Mouse (Mus musculus) myocyte (in vitro differentiated cells): ENCODE measurements around the gene Fam241a. TPM values are rescaled to one million over a fixed set of nuclear protein-coding genes. Genes with fewer than 3 reads are reported as not detected.
A peak's percentile ranks its signal among the peaks of the same experiment; 100 is the strongest.

ENCODE experiments used
- H3K27me3 ChIP-seq: one replicate; pipeline ENCODE4 v1.6.1; 2011; ENCODE audit not compliant: control insufficient read depth, insufficient read depth, insufficient read length
- H3K36me3 ChIP-seq: one replicate; pipeline ENCODE4 v1.6.1; 2011; ENCODE audit not compliant: control insufficient read depth, insufficient read depth
- H3K4me2 ChIP-seq: one replicate; pipeline ENCODE4 v1.6.1; 2011; ENCODE audit warnings: low read depth, control low read depth
- H3K4me3 ChIP-seq: one replicate; pipeline ENCODE4 v1.5.1; 2011; ENCODE audit warnings: mild to moderate bottlenecking, control low read depth, moderate library complexity
- H3K79me2 ChIP-seq: one replicate; pipeline ENCODE4 v1.6.1; 2011; ENCODE audit not compliant: control insufficient read depth, insufficient read depth
- H3ac ChIP-seq: one replicate; pipeline ENCODE4 v1.6.1; 2011; ENCODE audit not compliant: control insufficient read depth, insufficient read length
- CEBPB ChIP-seq: IDR thresholded peaks from 2 replicates; pipeline ENCODE4 v1.6.1; 2011; ENCODE audit warnings: mild to moderate bottlenecking, moderate library complexity; ENCODE audit not compliant: poor library complexity, insufficient read depth, severe bottlenecking
- E2F4 ChIP-seq: IDR thresholded peaks from one replicate; pipeline ENCODE4 v1.6.1; 2011; ENCODE audit warnings: mild to moderate bottlenecking, control low read depth, moderate library complexity; ENCODE audit not compliant: insufficient read depth
- MAX ChIP-seq: IDR thresholded peaks from one replicate; pipeline ENCODE4 v1.6.1; 2011; ENCODE audit warnings: low read depth, mild to moderate bottlenecking, control low read depth
- MYOD1 ChIP-seq, 3 experiments: IDR thresholded peaks; one replicate each; pipeline ENCODE4 v1.6.1; 2011; ENCODE audit warnings: control low read depth in 2 of 3, low read depth in 2 of 3, mild to moderate bottlenecking in 2 of 3, moderate library complexity in 1 of 3; ENCODE audit not compliant: insufficient read length in 2 of 3, control insufficient read depth in 1 of 3
- MYOG ChIP-seq, 3 experiments: IDR thresholded peaks; one replicate each; pipeline ENCODE4 v1.6.1; 2011; ENCODE audit warnings: control low read depth in 2 of 3, low read depth in 2 of 3, mild to moderate bottlenecking in 2 of 3; ENCODE audit not compliant: insufficient read length in 2 of 3, control insufficient read depth in 1 of 3, insufficient read depth in 1 of 3
- POLR2A ChIP-seq: IDR thresholded peaks from one replicate; pipeline ENCODE4 v1.6.1; 2011; ENCODE audit warnings: low read depth, mild to moderate bottlenecking, control low read depth, moderate library complexity; ENCODE audit not compliant: insufficient read length
- POLR2AphosphoS2 ChIP-seq: IDR thresholded peaks from one replicate; pipeline ENCODE4 v1.6.1; 2011; ENCODE audit warnings: low read depth, control low read depth; ENCODE audit not compliant: insufficient read length
- REST ChIP-seq: IDR thresholded peaks from one replicate; pipeline ENCODE4 v1.6.1; 2011; ENCODE audit warnings: mild to moderate bottlenecking, control low read depth, moderate library complexity; ENCODE audit not compliant: insufficient read depth, insufficient read length
- SRF ChIP-seq: IDR thresholded peaks from one replicate; pipeline ENCODE4 v1.6.1; 2011; ENCODE audit warnings: low read depth; ENCODE audit not compliant: control insufficient read depth, insufficient read length
- TCF12 ChIP-seq: IDR thresholded peaks from one replicate; pipeline ENCODE4 v1.6.1; 2011; ENCODE audit warnings: mild to moderate bottlenecking, control low read depth; ENCODE audit not compliant: poor library complexity, insufficient read depth, severe bottlenecking
- TCF3 ChIP-seq: IDR thresholded peaks from one replicate; pipeline ENCODE4 v1.6.1; 2011; ENCODE audit warnings: low read depth, control low read depth; ENCODE audit not compliant: insufficient read length
- USF1 ChIP-seq: IDR thresholded peaks from one replicate; pipeline ENCODE4 v1.6.1; 2011; ENCODE audit warnings: low read depth, mild to moderate bottlenecking, control low read depth, moderate library complexity
- polyA plus RNA-seq: library from polyadenylated mRNA; unstranded; fragments of >200 nt; fragmentation: generic; extraction: Trizol; gene quantifications from one replicate; pipeline ENCODE4 v1.2.1, GENCODE M21; 2012; ENCODE audit warnings: missing spikeins

The Fam241a gene
- polyA plus RNA-seq, 1 experiment = 3.6 TPM

DNA sequence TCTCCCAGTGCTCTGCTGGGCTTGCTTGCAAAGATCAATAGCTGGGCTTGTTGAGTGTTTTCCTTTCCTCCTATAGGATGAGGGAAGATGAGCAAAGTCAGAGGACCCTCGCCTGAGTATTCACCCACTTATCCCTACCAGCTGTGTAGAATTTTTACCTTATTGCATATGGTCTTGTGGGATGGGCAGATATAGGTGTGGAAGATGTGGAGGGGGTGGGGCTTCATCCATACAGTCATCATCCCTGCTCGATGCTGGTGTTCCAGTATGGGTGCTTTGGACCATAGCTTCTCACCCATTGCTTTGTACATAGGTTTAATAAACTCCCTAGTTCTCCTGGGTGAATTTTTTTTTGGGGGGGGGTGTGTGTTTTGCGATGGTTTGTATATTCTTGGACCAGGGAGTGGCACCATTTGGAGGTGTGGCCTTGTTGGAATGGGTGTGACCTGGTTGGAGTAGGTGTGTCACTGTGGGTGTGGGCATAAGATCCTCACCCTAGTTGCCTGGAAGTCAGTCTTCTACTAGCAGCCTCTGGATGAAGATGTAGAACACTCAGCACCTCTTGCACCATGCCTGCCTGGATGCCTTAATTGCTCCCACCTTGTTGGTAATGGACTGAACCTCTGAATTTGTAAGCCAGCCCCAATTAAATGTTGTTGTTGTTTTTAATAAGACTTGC is 19.7 kb upstream of the Fam241a start:
- H3K79me2 ChIP-seq = no peaks in the 10 kb centered on the region
- H3K36me3 ChIP-seq = no peaks in the 10 kb centered on the region
- no peaks in the 10 kb centered on the region for H3K27me3 ChIP-seq
- no peak overlapping the region for H3K4me3 ChIP-seq
- no peak for TF ChIP-seq USF1
- no peak for TF ChIP-seq MYOD1 (IDR thresholded peaks at IDR 0.05; ENCODE audit: control insufficient read depth in 1 of 3, insufficient read length in 2 of 3, low read depth in 2 of 3)
- no peak for TF ChIP-seq MYOG (IDR thresholded peaks at IDR 0.05; ENCODE audit: control insufficient read depth in 1 of 3, insufficient read depth in 1 of 3, insufficient read length in 2 of 3, low read depth in 2 of 3)
- no peak overlapping the region for H3ac ChIP-seq
- no peak overlapping the region for H3K4me2 ChIP-seq

DNA sequence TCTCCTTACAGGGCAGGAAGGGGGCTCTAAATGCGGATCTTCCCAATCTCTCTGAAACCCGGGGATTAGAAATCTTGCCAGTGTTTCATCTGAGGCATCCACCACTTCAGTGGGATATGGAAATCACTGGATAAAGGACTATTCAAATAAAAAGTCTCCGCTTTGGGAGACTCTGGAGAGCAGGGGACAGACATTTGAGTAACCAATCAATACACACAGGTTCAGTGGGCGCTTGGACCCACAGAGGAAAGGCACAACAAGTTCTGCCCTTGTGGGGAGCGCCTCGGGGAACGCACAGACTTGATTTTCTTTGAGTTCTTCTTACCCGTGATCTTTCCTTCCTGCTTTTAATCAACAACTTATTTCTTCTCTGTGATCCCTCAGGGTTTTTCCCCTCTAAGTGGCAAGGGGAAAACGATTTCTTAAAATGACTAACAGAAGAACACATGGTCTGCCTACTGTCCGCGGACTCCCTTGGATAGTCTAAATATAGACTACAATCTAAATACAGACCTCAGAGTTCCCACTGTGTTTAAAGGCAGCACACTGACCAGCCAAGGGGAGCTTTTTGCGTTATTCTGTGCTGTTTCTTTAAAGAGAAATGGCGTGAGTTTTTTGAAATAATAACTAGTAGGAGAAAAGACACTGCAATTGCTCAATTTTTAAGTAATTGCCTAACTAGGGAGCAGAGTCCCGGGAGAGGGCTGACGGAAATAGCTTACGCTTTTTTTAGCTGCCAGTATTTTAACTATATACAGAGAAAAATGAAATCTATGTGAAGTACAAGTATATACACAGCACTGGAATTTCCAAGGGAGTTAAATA is 18.0 kb upstream of the Fam241a start:
- no peak for TF ChIP-seq POLR2AphosphoS2
- no peak for TF ChIP-seq USF1
- TF ChIP-seq MYOD1 (IDR thresholded peaks at IDR 0.05; ENCODE audit: control insufficient read depth in 1 of 3, insufficient read length in 2 of 3, low read depth in 2 of 3) = no peak
- no peak for TF ChIP-seq TCF12
- TF ChIP-seq REST = no peak
- no peak for TF ChIP-seq TCF3
- no peak for TF ChIP-seq MYOG (IDR thresholded peaks at IDR 0.05; ENCODE audit: control insufficient read depth in 1 of 3, insufficient read depth in 1 of 3, insufficient read length in 2 of 3, low read depth in 2 of 3)
- TF ChIP-seq POLR2A = no peak
- Histone ChIP-seq H3K27me3 (no peaks in the 10 kb centered on the region), H3K79me2 (no peaks in the 10 kb centered on the region), H3K36me3 (no peaks in the 10 kb centered on the region), H3ac (no peak overlapping the region), H3K4me3 (no peak overlapping the region), H3K4me2 (peak overlapping the region; percentile 70)

DNA sequence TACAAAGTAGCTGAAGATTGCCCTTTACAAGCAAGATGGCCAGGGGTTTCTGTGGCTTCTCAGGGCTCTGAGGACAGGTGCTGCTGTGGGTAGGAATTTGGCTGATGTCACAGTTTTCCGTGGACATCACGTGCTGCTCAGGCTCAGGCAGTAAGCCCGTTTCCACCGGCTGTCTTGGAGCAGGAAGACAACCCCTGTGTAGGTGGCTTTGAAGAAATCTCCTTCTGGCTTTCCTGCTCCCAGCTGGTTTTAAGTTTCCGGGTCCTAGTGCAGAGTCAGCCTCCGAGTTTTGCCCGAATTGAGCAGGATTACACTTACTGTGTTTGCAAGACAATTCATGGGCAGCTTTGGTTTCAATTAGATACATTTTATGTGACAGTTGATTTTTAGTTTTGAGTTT is 13.8 kb upstream of the Fam241a start:
- Histone ChIP-seq H3K79me2 (no peaks in the 10 kb centered on the region), H3K4me3 (no peak overlapping the region), H3K27me3 (no peaks in the 10 kb centered on the region), H3K4me2 (no peak overlapping the region), H3ac (no peak overlapping the region), H3K36me3 (no peaks in the 10 kb centered on the region)
- no peak for TF ChIP-seq E2F4
- TF ChIP-seq MYOD1 (IDR thresholded peaks at IDR 0.05; ENCODE audit: control insufficient read depth in 1 of 3, insufficient read length in 2 of 3, low read depth in 2 of 3) = no peak
- no peak for TF ChIP-seq REST
- TF ChIP-seq POLR2AphosphoS2 = no peak
- no peak for TF ChIP-seq POLR2A
- no peak for TF ChIP-seq USF1
- TF ChIP-seq SRF = no peak
- no peak for TF ChIP-seq MAX
- no peak for TF ChIP-seq TCF12
- no peak for TF ChIP-seq CEBPB
- no peak for TF ChIP-seq MYOG (IDR thresholded peaks at IDR 0.05; ENCODE audit: control insufficient read depth in 1 of 3, insufficient read depth in 1 of 3, insufficient read length in 2 of 3, low read depth in 2 of 3)
- no peak for TF ChIP-seq TCF3

DNA sequence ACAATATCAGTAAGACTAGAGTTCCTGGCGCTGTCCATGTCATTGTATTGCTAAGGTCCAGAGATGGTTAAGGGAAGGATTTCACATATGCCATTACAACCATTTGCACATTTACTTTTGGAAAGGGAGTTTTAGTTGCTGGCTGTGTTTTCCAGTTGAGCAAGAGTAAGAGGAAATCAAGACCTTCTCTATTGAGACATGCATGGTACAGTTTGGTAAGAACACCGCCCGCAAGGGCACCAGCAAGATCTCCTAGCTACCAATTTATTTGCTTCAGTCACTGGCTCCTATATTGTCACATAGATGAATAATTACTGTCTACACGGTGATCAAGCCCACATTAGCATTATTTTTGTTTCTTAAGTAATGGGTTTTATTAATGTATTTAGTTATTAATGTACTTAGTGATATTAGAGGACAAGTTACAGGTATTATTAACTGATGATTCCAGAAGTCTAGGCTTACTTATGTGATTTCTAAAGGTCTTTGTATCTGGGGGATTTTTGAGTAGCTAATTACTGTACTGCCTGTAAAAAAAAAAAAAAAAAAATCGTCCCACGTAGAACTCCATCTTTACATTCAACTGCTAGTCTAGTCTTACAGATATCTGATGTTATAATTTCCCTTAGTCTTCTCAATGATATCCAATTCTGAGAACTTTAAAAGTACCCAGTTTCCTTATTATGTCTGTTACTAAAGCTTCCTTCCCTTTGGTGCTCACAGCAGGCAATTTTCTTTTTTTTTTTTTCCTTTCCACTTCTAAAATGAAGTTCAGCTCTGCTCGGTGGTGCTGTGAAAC is 944 bp downstream of the Fam241a start:
- Histone ChIP-seq H3K4me2 (peak overlapping the region; percentile 80), H3K4me3 (peak overlapping the region; percentile 7), H3K27me3 (no peaks in the 10 kb centered on the region), H3K79me2 (no peaks in the 10 kb centered on the region), H3ac (no peak overlapping the region), H3K36me3 (no peaks in the 10 kb centered on the region)
- no peak for TF ChIP-seq USF1
- no peak for TF ChIP-seq POLR2AphosphoS2
- TF ChIP-seq MYOD1 (IDR thresholded peaks at IDR 0.05; ENCODE audit: control insufficient read depth in 1 of 3, insufficient read length in 2 of 3, low read depth in 2 of 3) = no peak
- no peak for TF ChIP-seq POLR2A
- no peak for TF ChIP-seq SRF
- TF ChIP-seq CEBPB = no peak
- no peak for TF ChIP-seq MYOG (IDR thresholded peaks at IDR 0.05; ENCODE audit: control insufficient read depth in 1 of 3, insufficient read depth in 1 of 3, insufficient read length in 2 of 3, low read depth in 2 of 3)
- TF ChIP-seq MAX = no peak
- TF ChIP-seq TCF3 = no peak
- no peak for TF ChIP-seq TCF12
- no peak for TF ChIP-seq REST
